Mouse (Mus musculus) heart, postnatal 0 days (tissue): ENCODE measurements around the gene Rpf2.

ENCODE experiments used
- CTCF ChIP-seq: IDR thresholded peaks from 2 replicates; pipeline ENCODE4 v1.5.1; 2016; ENCODE audit warnings: antibody characterized with exemption, control low read depth, low read depth
- EP300 ChIP-seq: IDR thresholded peaks from 2 replicates; pipeline ENCODE4 v1.6.1; 2016; ENCODE audit warnings: antibody characterized with exemption, low read depth

- TF ChIP-seq CTCF, result no peak
- TF ChIP-seq EP300, result no peak
Observed at GRCm38 (mm10) chr10:40260305-40260704, 13.5 kb upstream of the Rpf2 start.
